Mouse (Mus musculus) cortical plate, adult 2 months (tissue): Measurements from ENCODE around the gene Hibadh.

Source experiments
- CTCF ChIP-seq: fragments of 200-500 bp; IDR thresholded peaks from 2 replicates; pipeline ENCODE4 v1.5.1; 2011; ENCODE audit warnings: mild to moderate bottlenecking, control low read depth, low read length; ENCODE audit not compliant: insufficient read depth; ENCODE audit errors: extremely low read depth
- POLR2A ChIP-seq: fragments of 200-500 bp; IDR thresholded peaks from 2 replicates; pipeline ENCODE4 v1.6.1; 2011; ENCODE audit warnings: mild to moderate bottlenecking, low read length, control low read depth; ENCODE audit not compliant: insufficient read depth; ENCODE audit errors: extremely low read depth

DNA sequence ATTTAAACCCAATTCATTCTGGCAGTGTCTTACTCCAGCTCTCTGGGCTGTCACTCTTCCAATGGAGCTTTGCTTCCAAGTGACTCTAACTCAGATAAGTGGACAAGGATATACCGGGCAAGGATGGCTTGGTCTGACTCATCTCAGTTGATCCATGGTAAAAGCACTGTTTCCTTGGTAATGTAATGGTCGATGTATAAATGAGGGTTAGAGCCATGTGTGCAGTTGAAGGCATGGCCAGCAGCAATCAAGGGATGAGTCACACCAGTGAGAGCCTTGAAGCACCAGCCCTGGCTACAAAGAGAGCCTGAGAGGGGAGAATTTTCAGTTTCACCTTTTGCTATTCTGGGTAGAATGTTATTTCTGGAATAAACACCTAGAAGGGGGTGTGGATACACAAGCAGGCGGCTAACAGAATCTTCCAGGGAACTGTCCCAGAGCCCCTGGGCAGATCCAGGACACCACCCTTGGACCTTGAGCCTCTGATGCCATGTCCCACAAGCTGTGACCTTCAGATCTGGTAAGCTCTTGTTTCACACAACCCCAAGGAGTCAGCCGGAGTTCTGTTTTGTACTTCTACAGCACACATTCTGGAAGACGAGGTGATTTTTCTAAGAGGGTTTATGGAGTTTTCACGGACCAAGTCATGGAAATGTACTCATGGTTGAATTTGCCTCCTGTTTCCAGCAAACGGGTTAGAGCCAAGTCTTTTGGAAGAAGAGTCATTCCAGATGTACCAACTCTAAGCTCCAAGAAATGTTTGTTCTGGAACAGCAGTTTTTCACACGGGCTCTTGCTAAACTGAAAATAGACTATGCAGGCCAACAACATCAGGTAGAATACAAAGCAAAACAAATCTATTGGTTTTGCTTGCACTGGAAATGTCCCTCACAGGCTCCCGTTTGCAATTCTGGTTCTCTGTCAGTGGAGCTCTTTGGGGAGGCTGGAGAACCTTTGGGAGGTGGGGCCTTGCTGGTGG is 134.1 kb downstream of the Hibadh start:
- TF ChIP-seq POLR2A (no peak), CTCF (no peak)
